Mouse (Mus musculus) MEL (cell line): Measurements from ENCODE around the gene Slc35d1. TPM values are rescaled to one million over a fixed set of nuclear protein-coding genes. Genes with fewer than 3 reads are reported as not detected.

Experiments used
- DNase-seq: peaks from one replicate; pipeline ENCODE4 v3.0.0; 2011; ENCODE audit warnings: low read depth, low spot score
- H3K27ac ChIP-seq: 2 replicates; pipeline ENCODE4 v1.5.1; 2012; ENCODE audit warnings: low read depth, mild to moderate bottlenecking, control low read depth, low read length, moderate library complexity; ENCODE audit not compliant: control insufficient read depth
- H3K27me3 ChIP-seq, 2 experiments: fragments of 150-350 bp in 1 of 2; sonication (generic) in 1 of 2; 2 replicates each; pipeline ENCODE4 v1.6.1; 2012; ENCODE audit warnings: low read length in 2 of 2, mild to moderate bottlenecking in 2 of 2, improper control_type of control experiment in 1 of 2, moderate library complexity in 1 of 2; ENCODE audit not compliant: insufficient read depth in 2 of 2, control insufficient read depth in 1 of 2
- H3K36me3 ChIP-seq, 2 experiments: 2 replicates each; pipeline ENCODE4 v1.6.1; 2012 to 2014; ENCODE audit warnings: low read length in 2 of 2, improper control_type of control experiment in 1 of 2, inconsistent platforms in 1 of 2, mild to moderate bottlenecking in 1 of 2; ENCODE audit not compliant: insufficient read depth in 2 of 2, control insufficient read depth in 1 of 2
- H3K4me1 ChIP-seq, 2 experiments: fragments of 150-350 bp in 1 of 2; sonication (generic) in 1 of 2; 2 replicates each; pipeline ENCODE4 v1.6.1; 2012; ENCODE audit warnings: low read length in 2 of 2, improper control_type of control experiment in 1 of 2, mild to moderate bottlenecking in 1 of 2; ENCODE audit not compliant: insufficient read depth in 2 of 2, control insufficient read depth in 1 of 2
- H3K4me3 ChIP-seq, 2 experiments: fragments of 150-350 bp in 1 of 2; sonication (generic) in 1 of 2; 2 replicates each; pipeline ENCODE4 v1.5.1; 2012; ENCODE audit warnings: low read depth in 2 of 2, low read length in 2 of 2, mild to moderate bottlenecking in 2 of 2, moderate library complexity in 2 of 2, control low read depth in 1 of 2, improper control_type of control experiment in 1 of 2; ENCODE audit not compliant: control insufficient read depth in 1 of 2, insufficient read depth in 1 of 2
- H3K79me2 ChIP-seq: 2 replicates; pipeline ENCODE4 v1.6.1; 2012; ENCODE audit warnings: mild to moderate bottlenecking, low read length, moderate library complexity; ENCODE audit not compliant: control insufficient read depth, poor library complexity, insufficient read depth
- H3K9ac ChIP-seq: 2 replicates; pipeline ENCODE4 v1.6.1; 2012; ENCODE audit warnings: low read depth, mild to moderate bottlenecking, control low read depth, low read length, moderate library complexity; ENCODE audit not compliant: control insufficient read depth, poor library complexity, severe bottlenecking
- H3K9me3 ChIP-seq: fragments of 150-350 bp; sonication (generic); replicated peaks from 2 replicates; pipeline ENCODE4 v1.6.1; 2012; ENCODE audit warnings: mild to moderate bottlenecking, low read length, improper control_type of control experiment, moderate library complexity; ENCODE audit not compliant: insufficient read depth
- BHLHE40 ChIP-seq: IDR thresholded peaks from 2 replicates; pipeline ENCODE4 v1.6.1; 2012; ENCODE audit warnings: low read depth, mild to moderate bottlenecking, inconsistent platforms, low read length, improper control_type of control experiment, borderline replicate concordance
- CHD1 ChIP-seq: IDR thresholded peaks from 2 replicates; pipeline ENCODE4 v1.6.1; 2012; ENCODE audit warnings: low read depth, mild to moderate bottlenecking, inconsistent platforms, low read length, improper control_type of control experiment
- CHD2 ChIP-seq: IDR thresholded peaks from 2 replicates; pipeline ENCODE4 v1.6.1; 2011; ENCODE audit warnings: low read length, improper control_type of control experiment
- E2F4 ChIP-seq: IDR thresholded peaks from 2 replicates; pipeline ENCODE4 v1.6.1; 2011; ENCODE audit warnings: low read depth, low read length, improper control_type of control experiment, borderline replicate concordance
- ELF1 ChIP-seq: IDR thresholded peaks from 2 replicates; pipeline ENCODE4 v1.6.1; 2014; ENCODE audit warnings: low read depth, mild to moderate bottlenecking, inconsistent platforms, low read length, improper control_type of control experiment, moderate library complexity
- EP300 ChIP-seq, 2 experiments: IDR thresholded peaks; 2 replicates each; pipeline ENCODE4 v1.6.1; 2011; ENCODE audit warnings: improper control_type of control experiment in 2 of 2, low read length in 2 of 2, low read depth in 1 of 2, mild to moderate bottlenecking in 1 of 2
- GABPA ChIP-seq: IDR thresholded peaks from 2 replicates; pipeline ENCODE4 v1.6.1; 2012; ENCODE audit warnings: low read depth, mild to moderate bottlenecking, inconsistent platforms, low read length, improper control_type of control experiment, moderate library complexity
- GATA1 ChIP-seq: IDR thresholded peaks from 2 replicates; pipeline ENCODE4 v1.6.1; 2011; ENCODE audit warnings: low read depth, low read length, improper control_type of control experiment
- HCFC1 ChIP-seq: IDR thresholded peaks from 2 replicates; pipeline ENCODE4 v1.6.1; 2012; ENCODE audit warnings: low read depth, mild to moderate bottlenecking, inconsistent platforms, low read length, improper control_type of control experiment, moderate library complexity
- KAT2A ChIP-seq: conservative IDR thresholded peaks from 2 replicates; pipeline ENCODE4 v1.6.1; 2012; ENCODE audit warnings: low read depth, low read length, improper control_type of control experiment, inconsistent platforms
- MAFK ChIP-seq: IDR thresholded peaks from 2 replicates; pipeline ENCODE4 v1.6.1; 2011; ENCODE audit warnings: low read depth, mild to moderate bottlenecking, low read length, improper control_type of control experiment, borderline replicate concordance
- MAX ChIP-seq: IDR thresholded peaks from 2 replicates; pipeline ENCODE4 v1.6.1; 2011; ENCODE audit warnings: low read length, improper control_type of control experiment
- MAZ ChIP-seq: IDR thresholded peaks from 2 replicates; pipeline ENCODE4 v1.6.1; 2012; ENCODE audit warnings: low read depth, mild to moderate bottlenecking, inconsistent platforms, low read length, improper control_type of control experiment
- MEF2A ChIP-seq: IDR thresholded peaks from 2 replicates; pipeline ENCODE4 v1.6.1; 2014; ENCODE audit warnings: low read depth, mild to moderate bottlenecking, inconsistent platforms, low read length, improper control_type of control experiment; ENCODE audit not compliant: poor library complexity, insufficient replicate concordance, severe bottlenecking; ENCODE audit errors: extremely low read depth
- MYB ChIP-seq: IDR thresholded peaks from 2 replicates; pipeline ENCODE4 v1.6.1; 2011; ENCODE audit warnings: mild to moderate bottlenecking, low read depth, low read length, improper control_type of control experiment
- MYC ChIP-seq: IDR thresholded peaks from 2 replicates; pipeline ENCODE4 v1.6.1; 2011; ENCODE audit warnings: low read depth, mild to moderate bottlenecking, low read length, improper control_type of control experiment, moderate library complexity
- NELFE ChIP-seq: IDR thresholded peaks from 2 replicates; pipeline ENCODE4 v1.6.1; 2011; ENCODE audit warnings: low read depth, low read length, improper control_type of control experiment
- NRF1 ChIP-seq: IDR thresholded peaks from 2 replicates; pipeline ENCODE4 v1.6.1; 2014; ENCODE audit warnings: low read depth, mild to moderate bottlenecking, inconsistent platforms, low read length, improper control_type of control experiment, moderate library complexity; ENCODE audit not compliant: poor library complexity, insufficient read depth, severe bottlenecking
- POLR2A ChIP-seq, 2 experiments: IDR thresholded peaks; 2 replicates each; pipeline ENCODE4 v1.6.1; 2011 to 2012; ENCODE audit warnings: low read length in 2 of 2, mild to moderate bottlenecking in 2 of 2, control low read depth in 1 of 2, improper control_type of control experiment in 1 of 2, low read depth in 1 of 2, moderate library complexity in 1 of 2; ENCODE audit not compliant: control insufficient read depth in 1 of 2, insufficient read depth in 1 of 2, poor library complexity in 1 of 2
- POLR2AphosphoS2 ChIP-seq: IDR thresholded peaks from 2 replicates; pipeline ENCODE4 v1.6.1; 2011; ENCODE audit warnings: low read length, improper control_type of control experiment
- RAD21 ChIP-seq: IDR thresholded peaks from 2 replicates; pipeline ENCODE4 v1.6.1; 2011; ENCODE audit warnings: mild to moderate bottlenecking, low read depth, low read length, improper control_type of control experiment
- RCOR1 ChIP-seq: IDR thresholded peaks from 2 replicates; pipeline ENCODE4 v1.6.1; 2012; ENCODE audit warnings: low read depth, mild to moderate bottlenecking, inconsistent platforms, low read length, improper control_type of control experiment
- SIN3A ChIP-seq: IDR thresholded peaks from 2 replicates; pipeline ENCODE4 v1.6.1; 2012; ENCODE audit warnings: low read length, improper control_type of control experiment, inconsistent platforms
- SMC3 ChIP-seq: IDR thresholded peaks from 2 replicates; pipeline ENCODE4 v1.6.1; 2011; ENCODE audit warnings: low read depth, low read length, improper control_type of control experiment
- TAL1 ChIP-seq: IDR thresholded peaks from 2 replicates; pipeline ENCODE4 v1.6.1; 2012; ENCODE audit warnings: mild to moderate bottlenecking, inconsistent platforms, low read length, moderate library complexity, mixed read lengths
- TBP ChIP-seq: IDR thresholded peaks from 2 replicates; pipeline ENCODE4 v1.8.0; 2011; ENCODE audit warnings: low read depth, low read length, improper control_type of control experiment
- TCF12 ChIP-seq: IDR thresholded peaks from 2 replicates; pipeline ENCODE4 v1.6.1; 2014; ENCODE audit warnings: low read depth, mild to moderate bottlenecking, inconsistent platforms, low read length, improper control_type of control experiment, moderate library complexity
- UBTF ChIP-seq: IDR thresholded peaks from 2 replicates; pipeline ENCODE4 v1.6.1; 2012; ENCODE audit warnings: low read depth, mild to moderate bottlenecking, inconsistent platforms, low read length, improper control_type of control experiment, moderate library complexity, borderline replicate concordance; ENCODE audit not compliant: insufficient read depth
- USF1 ChIP-seq: IDR thresholded peaks from 2 replicates; pipeline ENCODE4 v1.6.1; 2014; ENCODE audit warnings: low read depth, mild to moderate bottlenecking, inconsistent platforms, low read length, improper control_type of control experiment, moderate library complexity
- USF2 ChIP-seq, 2 experiments: IDR thresholded peaks; 2 replicates each; pipeline ENCODE4 v1.6.1; 2011 to 2012; ENCODE audit warnings: improper control_type of control experiment in 2 of 2, low read length in 2 of 2, borderline replicate concordance in 1 of 2, inconsistent platforms in 1 of 2, low read depth in 1 of 2, mild to moderate bottlenecking in 1 of 2; ENCODE audit not compliant: insufficient read depth in 1 of 2
- ZKSCAN1 ChIP-seq: IDR thresholded peaks from 2 replicates; pipeline ENCODE4 v1.6.1; 2012; ENCODE audit warnings: low read depth, mild to moderate bottlenecking, inconsistent platforms, low read length, improper control_type of control experiment, moderate library complexity
- ZMIZ1 ChIP-seq: IDR thresholded peaks from 2 replicates; pipeline ENCODE4 v1.6.1; 2012; ENCODE audit warnings: low read depth, mild to moderate bottlenecking, inconsistent platforms, low read length, improper control_type of control experiment, moderate library complexity
- ZNF384 ChIP-seq: IDR thresholded peaks from 2 replicates; pipeline ENCODE4 v1.6.1; 2012; ENCODE audit warnings: low read depth, mild to moderate bottlenecking, inconsistent platforms, low read length, improper control_type of control experiment
- polyA plus RNA-seq, 2 experiments: library from polyadenylated mRNA; stranded (reverse) in 1 of 2; unstranded in 1 of 2; fragments of >175 nt in 1 of 2; fragments of >200 nt in 1 of 2; gene quantifications; 2 replicates each; pipeline versions ENCODE4 v1.2.1 to v1.2.4; 2012; ENCODE audit warnings: low replicate concordance in 2 of 2, low read depth in 1 of 2; ENCODE audit not compliant: insufficient read length in 2 of 2, insufficient read depth in 1 of 2, missing spikeins in 1 of 2
- total RNA-seq: library from RNA; depleted of rRNA; stranded (reverse); fragments of 300-350 nt; gene quantifications from 2 replicates; pipeline ENCODE4 v1.2.3, GENCODE M21; 2012

The Slc35d1 gene
- total and polyA plus RNA-seq, 3 experiments: 5.0 to 33.7 (median 10.0) TPM

- TF ChIP-seq ZKSCAN1 (no peak), GATA1 (peak; percentile 72), NELFE (no peak), MYC (peak; percentile 71; the same call in 1 of the 2 replicates), RCOR1 (no peak; the same call in 1 of the 2 replicates), SMC3 (no peak), ZNF384 (no peak), MAZ (no peak), MAFK (no peak), MAX (peak; percentile 58; the same call in 1 of the 2 replicates)
Measured at GRCm38 (mm10) chr4:103253846-103254245, 38.9 kb upstream of the Slc35d1 start (continued).

- H3K4me1 ChIP-seq: peaks cover 1 to 7% of the 10 kb centered on the region in 2 experiments; a peak in 2 of 4 replicates
- H3K9me3 ChIP-seq: no peaks in the 10 kb centered on the region
- H3K4me3 ChIP-seq: no peak overlapping the region; a peak in 1 of 4 replicates
- no peaks in the 10 kb centered on the region for H3K27me3 ChIP-seq
- H3K27ac ChIP-seq: peak overlapping the region; percentile 16; the same call in 1 of the 2 replicates
- H3K79me2 ChIP-seq: no peaks in the 10 kb centered on the region
- H3K9ac ChIP-seq: no peak overlapping the region; the same call in 1 of the 2 replicates
- H3K36me3 ChIP-seq: peaks cover 0 to 13% of the 10 kb centered on the region in 2 experiments; a peak in 2 of 4 replicates
- DNase-seq: peak; percentile 35
- no peak for TF ChIP-seq MAFK
- TF ChIP-seq SIN3A: no peak
- TF ChIP-seq E2F4: no peak
- TF ChIP-seq USF1: no peak
- no peak for TF ChIP-seq BHLHE40
- TF ChIP-seq TBP: no peak
- no peak for TF ChIP-seq HCFC1
- TF ChIP-seq MEF2A: no peak
- no peak for TF ChIP-seq NRF1
- TF ChIP-seq USF2 (IDR thresholded peaks at IDR 0.05; ENCODE audit: borderline replicate concordance in 1 of 2, insufficient read depth in 1 of 2, low read depth in 1 of 2, low read length in 2 of 2): no peak
- no peak for TF ChIP-seq RAD21
- TF ChIP-seq MYC: no peak
- no peak for TF ChIP-seq TAL1
- peak; percentile 38; the same call in 1 of the 2 replicates for TF ChIP-seq RCOR1
- TF ChIP-seq UBTF: no peak
- no peak for TF ChIP-seq ZMIZ1
- TF ChIP-seq ZKSCAN1: no peak
- TF ChIP-seq ELF1: no peak
- peak; percentile 58 for TF ChIP-seq GATA1
- TF ChIP-seq EP300 (IDR thresholded peaks at IDR 0.05; ENCODE audit: low read depth in 1 of 2, low read length in 2 of 2): peak; percentile 45 to 49; a peak in 3 of 4 replicates
- TF ChIP-seq CHD2: no peak
- peak; percentile 65; the same call in 1 of the 2 replicates for TF ChIP-seq GABPA
- TF ChIP-seq MYB: no peak
- TF ChIP-seq POLR2A (IDR thresholded peaks at IDR 0.05; ENCODE audit: control insufficient read depth in 1 of 2, insufficient read depth in 1 of 2, low read depth in 1 of 2, low read length in 2 of 2, poor library complexity in 1 of 2): no peak
- no peak for TF ChIP-seq NELFE
- peak; percentile 50; the same call in 1 of the 2 replicates for TF ChIP-seq TCF12
- no peak for TF ChIP-seq KAT2A
- no peak for TF ChIP-seq CHD1
- TF ChIP-seq POLR2AphosphoS2: no peak
- TF ChIP-seq MAZ: 0 out of 2 replicates have a peak, but pooled peaks have one; percentile 18
Measured at GRCm38 (mm10) chr4:103249436-103250085, 34.6 kb upstream of the Slc35d1 start.
